Mouse (Mus musculus): ENCODE data around the gene Ddx59.
A peak's percentile ranks its signal among the peaks of the same experiment; 100 is the strongest.

The Ddx59 gene

GRCm38 (mm10) chr1:136449541-136449940 is 34.5 kb downstream of the Ddx59 start:
- no peak for DNase-seq

- no peak for DNase-seq
Measured at GRCm38 (mm10) chr1:136450206-136450605, 35.1 kb downstream of the Ddx59 start.

- no peak for DNase-seq
Measured at GRCm38 (mm10) chr1:136452421-136452820, 37.4 kb downstream of the Ddx59 start.

GRCm38 (mm10) chr1:136455756-136456585 is 40.9 kb downstream of the Ddx59 start:
- peak; percentile 16 for DNase-seq

GRCm38 (mm10) chr1:136456741-136457140 is 41.7 kb downstream of the Ddx59 start:
- no peak for DNase-seq

- DNase-seq, result no peak
Measured at GRCm38 (mm10) chr1:136457403-136457802, 42.3 kb downstream of the Ddx59 start.

GRCm38 (mm10) chr1:136458691-136459245 is 43.7 kb downstream of the Ddx59 start:
- peak; percentile 38 for DNase-seq

GRCm38 (mm10) chr1:136462443-136462842 is 47.4 kb downstream of the Ddx59 start:
- no peak for DNase-seq

- no peak for DNase-seq
Measured at GRCm38 (mm10) chr1:136465168-136465567, 50.1 kb downstream of the Ddx59 start.

- DNase-seq, result peak; percentile 75
Measured at GRCm38 (mm10) chr1:136466143-136466811, 51.2 kb downstream of the Ddx59 start, which contains the start of gene Kif14. Gene Kif14 (plus strand): TSS chr1:136466343.

GRCm38 (mm10) chr1:136469408-136469807 is 54.3 kb downstream of the Ddx59 start:
- no peak for DNase-seq

GRCm38 (mm10) chr1:136470471-136470870 is 55.4 kb downstream of the Ddx59 start:
- DNase-seq, result no peak

All from cerebellum, adult 8-10 months (tissue).